Mouse (Mus musculus) limb, embryonic 11.5 days (tissue): ENCODE results near the gene Fancl. TPM values are rescaled to one million over a fixed set of nuclear protein-coding genes. Genes with fewer than 3 reads are reported as not detected.

Experiments used
- ATAC-seq: fragments of 200-750 bp; cut with Nextera tagmentation; 2 replicates; pipeline ENCODE4 v1.8.0; 2017; ENCODE audit warnings: low read depth; ENCODE audit not compliant: insufficient number of reproducible peaks, low FRiP score, low TSS enrichment
- DNase-seq: peaks from one replicate; pipeline ENCODE4 v3.0.0-alpha.2; 2015; ENCODE audit warnings: low spot score
- H3K27ac ChIP-seq: fragments of 300-500 bp; sonication (generic); replicated peaks from 2 replicates; pipeline ENCODE4 v1.5.1; 2014; ENCODE audit warnings: low read depth, mild to moderate bottlenecking, low read length
- H3K27me3 ChIP-seq: fragments of 300-500 bp; sonication (generic); 2 replicates; pipeline ENCODE4 v1.6.1; 2014; ENCODE audit warnings: mild to moderate bottlenecking, low read length, mixed read lengths; ENCODE audit not compliant: control insufficient read depth, insufficient read depth
- H3K36me3 ChIP-seq: fragments of 300-500 bp; sonication (generic); 2 replicates; pipeline ENCODE4 v1.6.1; 2014; ENCODE audit warnings: mild to moderate bottlenecking, low read length, moderate library complexity, mixed read lengths; ENCODE audit not compliant: control insufficient read depth, insufficient read depth
- H3K4me1 ChIP-seq: fragments of 300-500 bp; sonication (generic); 2 replicates; pipeline ENCODE4 v1.6.1; 2014; ENCODE audit warnings: low read length, mixed read lengths; ENCODE audit not compliant: control insufficient read depth, insufficient read depth
- H3K4me2 ChIP-seq: fragments of 300-500 bp; sonication (generic); 2 replicates; pipeline ENCODE4 v1.6.1; 2014; ENCODE audit warnings: low read depth, mild to moderate bottlenecking, moderate library complexity; ENCODE audit not compliant: severe bottlenecking
- H3K4me3 ChIP-seq: fragments of 300-500 bp; sonication (generic); 2 replicates; pipeline ENCODE4 v1.5.1; 2014; ENCODE audit warnings: low read depth, low read length
- H3K9ac ChIP-seq: fragments of 300-500 bp; sonication (generic); 2 replicates; pipeline ENCODE4 v1.6.1; 2014; ENCODE audit warnings: mild to moderate bottlenecking, low read length
- H3K9me3 ChIP-seq: fragments of 300-500 bp; sonication (generic); 2 replicates; pipeline ENCODE4 v1.6.1; 2016; ENCODE audit warnings: low read length; ENCODE audit not compliant: control insufficient read depth
- WGBS: fragments of 180-500 bp; shearing (Covaris S2); extraction: QIAGEN DNeasy Blood & Tissue Kit; methylation state at CpG from one replicate; pipeline ENCODE4 v1.1.7; 2014; 5-methylcytosine and 5-hydroxymethylcytosine counted together
- polyA plus RNA-seq: library from polyadenylated mRNA; unstranded; fragments of >200 nt; fragmentation: Nextera tagmentation; extraction: Ambion mirVana; gene quantifications from 2 replicates; pipeline ENCODE4 v1.2.1, GENCODE M21; 2014

The Fancl gene
- polyA plus RNA-seq, 1 experiment from 2014 or later, result 35.1 TPM

DNA sequence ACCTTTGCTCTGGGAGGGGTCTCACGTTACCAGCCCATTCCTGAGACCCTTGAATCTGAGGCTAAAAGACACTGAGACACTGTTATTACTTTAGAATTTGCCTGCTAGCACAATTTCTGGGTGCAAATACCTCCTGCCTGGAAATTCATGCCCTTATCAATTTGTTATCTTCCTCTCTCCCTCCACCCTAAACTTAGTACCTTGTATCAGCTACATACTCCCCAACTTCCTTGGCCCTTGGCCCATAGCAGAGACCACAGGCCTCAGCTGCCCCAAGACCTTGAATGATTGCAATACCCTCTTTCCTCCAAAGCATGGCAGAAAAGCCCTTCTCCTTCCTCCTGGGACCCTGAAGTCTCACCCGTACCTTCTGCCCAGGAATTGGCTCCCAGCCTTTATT lies 65.3 kb downstream of the Fancl start:
- no peaks in the 10 kb centered on the region for H3K4me1 ChIP-seq
- DNase-seq (no peak), ATAC-seq (no peak)
- WGBS, result 80% methylated on average over 2 of the region's 2 CpGs
- H3K9me3 ChIP-seq, result no peaks in the 10 kb centered on the region
- 0 out of 2 replicates have a peak, but pooled peaks cover 2% of the 10 kb centered on the region for H3K36me3 ChIP-seq
- no peak overlapping the region for H3K4me3 ChIP-seq
- H3K4me2 ChIP-seq, result no peak overlapping the region
- H3K27ac ChIP-seq, result no peak overlapping the region
- H3K9ac ChIP-seq, result no peak overlapping the region
- H3K27me3 ChIP-seq, result no peaks in the 10 kb centered on the region

DNA sequence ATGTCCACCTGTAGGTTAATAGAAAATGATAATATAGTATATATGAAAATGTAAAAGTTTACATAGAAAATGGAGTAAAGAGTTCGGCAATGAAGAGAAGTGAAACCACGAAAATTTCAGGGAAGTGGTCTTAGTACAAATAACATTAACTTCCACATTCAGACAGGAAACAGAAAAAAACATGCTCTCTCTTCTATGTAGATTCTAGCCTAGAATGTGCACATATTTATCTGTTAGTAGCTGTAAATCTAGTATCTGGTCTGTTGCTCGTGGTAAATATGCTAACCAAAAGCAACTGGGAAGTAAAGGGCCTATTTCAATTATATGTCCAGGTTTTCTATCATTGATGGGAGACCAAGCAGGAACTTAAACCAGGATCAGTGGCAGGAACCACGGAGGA lies 66.8 kb downstream of the Fancl start:
- Histone ChIP-seq H3K27me3 (no peaks in the 10 kb centered on the region), H3K4me2 (no peak overlapping the region), H3K9me3 (no peaks in the 10 kb centered on the region), H3K36me3 (0 out of 2 replicates have a peak, but pooled peaks cover 2% of the 10 kb centered on the region), H3K4me3 (no peak overlapping the region), H3K27ac (no peak overlapping the region), H3K9ac (no peak overlapping the region), H3K4me1 (no peaks in the 10 kb centered on the region)
- 86% methylated on average over 4 of the region's 4 CpGs for WGBS
- no peak for ATAC-seq
- DNase-seq, result no peak

DNA sequence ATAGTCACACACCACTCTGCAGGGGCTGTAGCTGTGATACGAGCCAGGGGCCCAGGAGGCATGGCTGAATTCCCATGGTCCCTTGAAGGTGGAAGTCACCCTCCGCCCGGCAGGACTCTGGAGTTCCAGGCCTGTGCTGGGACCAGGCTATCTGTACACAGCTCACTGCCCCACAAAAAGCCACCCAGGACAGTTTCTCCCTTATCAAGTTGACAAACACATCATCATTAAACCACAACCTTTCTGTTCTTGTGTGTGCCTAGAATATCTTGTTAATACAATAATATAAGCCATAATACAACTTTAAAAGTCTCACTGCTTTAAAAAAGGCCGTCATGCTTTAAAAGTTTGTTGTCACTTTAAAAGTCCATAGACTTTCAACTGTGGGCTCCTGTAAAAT lies 68.1 kb downstream of the Fancl start:
- H3K4me3 ChIP-seq, result no peak overlapping the region
- DNase-seq (no peak), ATAC-seq (no peak)
- H3K4me2 ChIP-seq, result no peak overlapping the region
- WGBS, result 88% methylated on average over 4 of the region's 4 CpGs
- H3K27me3 ChIP-seq, result no peaks in the 10 kb centered on the region
- no peaks in the 10 kb centered on the region for H3K9me3 ChIP-seq
- H3K36me3 ChIP-seq, result 0 out of 2 replicates have a peak, but pooled peaks cover 2% of the 10 kb centered on the region
- no peak overlapping the region for H3K27ac ChIP-seq
- H3K9ac ChIP-seq, result no peak overlapping the region
- no peaks in the 10 kb centered on the region for H3K4me1 ChIP-seq

DNA sequence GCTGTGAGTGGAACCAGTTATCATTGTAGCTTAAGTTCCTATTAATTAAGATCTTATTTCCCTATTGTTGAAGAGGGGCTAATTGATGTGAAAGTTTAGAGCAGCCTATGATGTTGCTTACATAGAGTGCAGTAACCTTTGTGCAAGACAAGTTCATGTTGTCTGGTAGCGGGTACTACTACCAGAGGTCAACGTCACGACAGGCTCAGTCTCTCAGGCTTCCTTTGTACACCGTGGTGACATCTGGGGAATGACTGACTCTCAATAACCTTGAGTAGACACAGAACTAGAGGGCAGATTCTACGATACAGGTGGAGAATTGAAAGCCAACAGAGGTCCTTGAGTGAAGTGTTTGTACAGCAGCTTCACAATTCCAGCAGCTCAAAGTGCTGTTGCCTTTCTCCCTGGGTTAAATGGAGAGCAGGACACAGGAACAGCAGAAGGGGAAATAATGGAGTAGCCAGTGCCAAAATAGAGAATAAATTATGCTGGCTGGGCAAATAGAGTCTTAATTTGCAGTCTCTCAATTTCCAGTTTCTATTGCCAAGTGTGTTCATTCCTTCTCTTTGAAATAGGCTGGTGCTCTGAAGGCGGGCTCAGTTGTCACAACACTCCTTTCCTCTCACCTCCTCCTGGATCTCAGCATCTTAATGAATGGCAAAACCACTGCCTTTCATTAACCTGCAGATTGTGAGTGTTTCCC lies 91.3 kb downstream of the Fancl start:
- DNase-seq (no peak), ATAC-seq (no peak)
- 0 out of 2 replicates have a peak, but pooled peaks cover 2% of the 10 kb centered on the region for H3K36me3 ChIP-seq
- WGBS, result 82% methylated on average over 6 of the region's 6 CpGs
- no peak overlapping the region for H3K9ac ChIP-seq
- H3K27ac ChIP-seq, result no peak overlapping the region
- H3K9me3 ChIP-seq, result no peaks in the 10 kb centered on the region
- no peaks in the 10 kb centered on the region for H3K27me3 ChIP-seq
- H3K4me3 ChIP-seq, result no peak overlapping the region
- H3K4me1 ChIP-seq, result peaks cover 7% of the 10 kb centered on the region
- H3K4me2 ChIP-seq, result no peak overlapping the region

DNA sequence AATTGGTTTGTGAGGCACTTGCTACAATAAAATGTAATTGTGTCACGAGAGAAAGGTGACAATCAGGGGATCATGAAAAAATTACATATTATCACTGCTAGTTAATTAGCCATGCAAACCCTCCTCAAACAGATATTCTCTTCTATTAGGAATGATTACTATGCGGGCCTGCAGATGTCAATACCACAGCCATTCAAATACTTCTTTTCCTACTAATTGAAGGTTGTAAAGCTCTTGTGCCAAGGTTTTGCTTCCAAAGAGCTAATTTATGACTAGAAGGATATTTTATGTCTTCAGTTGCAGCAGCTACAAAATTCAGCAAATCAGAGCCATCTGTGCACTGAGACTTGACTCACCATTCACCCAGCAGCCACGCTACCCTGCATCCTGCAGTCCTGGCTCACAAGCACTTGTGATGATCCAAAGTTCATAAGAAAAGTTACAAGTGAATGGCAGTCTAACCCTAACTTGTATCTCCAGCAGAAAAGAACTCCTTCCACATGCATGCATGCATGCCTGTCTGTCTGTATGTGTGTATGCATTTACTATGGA lies 95.8 kb downstream of the Fancl start:
- peaks cover 7% of the 10 kb centered on the region for H3K4me1 ChIP-seq
- no peaks in the 10 kb centered on the region for H3K9me3 ChIP-seq
- H3K36me3 ChIP-seq, result no peaks in the 10 kb centered on the region
- 12% methylated on average over 3 of the region's 3 CpGs for WGBS
- no peak overlapping the region for H3K4me3 ChIP-seq
- 0 out of 2 replicates have a peak overlapping the region, but pooled peaks have one; percentile 14 for H3K27ac ChIP-seq
- no peak overlapping the region for H3K4me2 ChIP-seq
- ATAC-seq (no peak; the same call in 1 of the 2 replicates), DNase-seq (peak; percentile 57)
- H3K9ac ChIP-seq, result no peak overlapping the region
- no peaks in the 10 kb centered on the region for H3K27me3 ChIP-seq

DNA sequence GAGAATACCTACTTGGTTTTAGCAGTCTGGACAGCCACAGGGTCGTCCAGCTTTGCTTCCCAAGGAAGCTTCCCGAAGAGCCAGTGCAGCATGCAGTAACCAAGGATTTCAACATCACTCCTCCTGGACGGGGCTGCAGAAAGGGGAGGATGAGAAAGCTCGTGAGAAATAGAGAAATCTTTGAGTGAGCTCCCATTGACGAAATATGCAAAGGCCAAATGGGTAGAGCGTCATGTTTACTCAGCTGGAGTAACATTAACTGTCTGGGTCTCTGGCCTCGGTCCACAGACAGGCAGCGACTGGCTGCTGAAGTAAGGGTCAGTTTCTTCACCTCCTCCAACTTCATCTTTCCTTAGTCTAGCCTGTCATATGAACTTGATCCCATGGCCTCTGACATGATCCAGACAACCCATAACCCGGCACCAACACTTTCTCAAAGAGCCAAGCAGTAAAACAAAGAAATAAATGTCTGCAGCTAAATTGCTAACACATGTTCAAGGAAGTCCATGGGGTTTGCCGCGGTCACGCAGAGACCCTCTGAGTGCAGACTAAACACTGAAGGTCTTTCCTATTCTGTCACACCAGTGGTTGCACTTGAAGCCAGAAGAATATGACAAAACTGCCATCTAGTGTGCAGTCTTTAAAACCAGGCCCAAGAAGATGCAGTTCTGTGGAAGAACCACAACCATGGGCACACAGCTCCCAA lies 104.0 kb downstream of the Fancl start:
- 11% methylated on average over 12 of the region's 12 CpGs for WGBS
- H3K9me3 ChIP-seq, result no peaks in the 10 kb centered on the region
- DNase-seq (peak; percentile 84), ATAC-seq (peak; percentile 95)
- H3K27ac ChIP-seq, result peak overlapping the region; percentile 92
- H3K36me3 ChIP-seq, result no peaks in the 10 kb centered on the region
- no peak overlapping the region for H3K4me3 ChIP-seq
- H3K9ac ChIP-seq, result no peak overlapping the region
- peaks cover 15% of the 10 kb centered on the region for H3K4me1 ChIP-seq
- peak overlapping the region; percentile 22; the same call in 1 of the 2 replicates for H3K4me2 ChIP-seq
- no peaks in the 10 kb centered on the region for H3K27me3 ChIP-seq

DNA sequence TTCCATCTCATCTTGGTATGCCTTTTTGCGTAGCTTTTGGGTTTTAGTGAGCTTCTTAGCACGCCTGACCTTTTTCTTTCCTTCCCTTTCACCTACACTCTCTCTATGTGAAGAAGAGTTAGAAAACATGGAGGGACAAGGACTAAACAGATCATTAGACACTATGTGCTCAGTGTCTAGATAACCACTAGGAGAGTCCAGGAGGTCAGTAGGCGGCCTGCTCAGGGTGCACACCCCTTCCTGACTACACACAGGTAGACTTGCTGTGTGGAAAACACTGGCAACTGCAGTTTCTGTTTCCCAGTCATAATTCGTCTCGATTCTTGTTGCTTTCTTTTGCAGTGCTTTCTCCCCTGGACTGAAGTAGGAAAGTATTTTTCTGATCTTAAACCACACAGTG lies 110.0 kb downstream of the Fancl start:
- WGBS, result 84% methylated on average over 5 of the region's 5 CpGs
- DNase-seq (no peak), ATAC-seq (no peak)
- Histone ChIP-seq H3K9ac (no peak overlapping the region), H3K4me1 (0 out of 2 replicates have a peak, but pooled peaks cover 4% of the 10 kb centered on the region), H3K4me3 (no peak overlapping the region), H3K27ac (no peak overlapping the region), H3K4me2 (no peak overlapping the region), H3K36me3 (no peaks in the 10 kb centered on the region), H3K9me3 (no peaks in the 10 kb centered on the region), H3K27me3 (no peaks in the 10 kb centered on the region)

DNA sequence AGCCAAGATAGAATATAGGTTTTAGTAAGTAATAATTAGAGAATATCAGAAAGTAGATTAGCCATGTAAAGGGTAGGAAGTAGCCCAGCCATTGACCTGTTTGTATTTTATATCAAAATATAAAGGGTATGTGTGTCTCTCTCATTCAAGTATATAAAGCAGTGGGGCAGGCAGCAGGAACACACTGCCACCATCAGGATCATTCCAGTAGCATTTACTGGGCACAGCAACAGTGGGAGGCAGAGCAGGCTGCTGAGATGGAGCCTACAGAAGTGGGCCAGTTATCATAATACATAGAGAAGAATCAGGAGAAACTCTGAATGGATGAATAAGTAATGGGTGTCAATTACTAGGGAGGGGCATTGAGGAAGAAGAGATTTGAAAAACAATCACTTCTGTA lies 127.7 kb downstream of the Fancl start:
- no peak overlapping the region for H3K9ac ChIP-seq
- no peak for DNase-seq
- H3K4me3 ChIP-seq, result no peak overlapping the region
- H3K9me3 ChIP-seq, result no peaks in the 10 kb centered on the region
- no peak for ATAC-seq
- no peak overlapping the region for H3K4me2 ChIP-seq
- no peaks in the 10 kb centered on the region for H3K27me3 ChIP-seq
- no peaks in the 10 kb centered on the region for H3K4me1 ChIP-seq
- no peaks in the 10 kb centered on the region for H3K36me3 ChIP-seq
- no peak overlapping the region for H3K27ac ChIP-seq
